Mouse (Mus musculus) lung, postnatal 0 days (tissue): Measurements from ENCODE around the gene Etv6. TPM values are rescaled to one million over a fixed set of nuclear protein-coding genes. Genes with fewer than 3 reads are reported as not detected.

Experiments
- ATAC-seq: fragments of 200-750 bp; cut with Nextera tagmentation; 2 replicates; pipeline ENCODE4 v1.8.0; 2017; ENCODE audit warnings: moderate library complexity
- DNase-seq: peaks from one replicate; pipeline ENCODE4 v3.0.0-alpha.2; 2016; ENCODE audit warnings: low spot score
- H3K27ac ChIP-seq: fragments of 300-500 bp; sonication (generic); 2 replicates; pipeline ENCODE4 v1.5.1; 2014; ENCODE audit warnings: antibody characterized with exemption, mild to moderate bottlenecking, low read length, mixed read lengths
- H3K27me3 ChIP-seq: fragments of 300-500 bp; sonication (generic); replicated peaks from 2 replicates; pipeline ENCODE4 v1.6.1; 2014; ENCODE audit warnings: low read length, mixed read lengths; ENCODE audit not compliant: insufficient read depth
- H3K36me3 ChIP-seq: fragments of 300-500 bp; sonication (generic); 2 replicates; pipeline ENCODE4 v1.6.1; 2014; ENCODE audit warnings: low read length, mixed read lengths; ENCODE audit not compliant: insufficient read depth
- H3K4me1 ChIP-seq: fragments of 300-500 bp; sonication (generic); 2 replicates; pipeline ENCODE4 v1.6.1; 2014; ENCODE audit warnings: antibody characterized with exemption, low read depth, low read length, mixed read lengths; ENCODE audit not compliant: insufficient read depth
- H3K4me2 ChIP-seq: fragments of 300-500 bp; sonication (generic); replicated peaks from 2 replicates; pipeline ENCODE4 v1.6.1; 2014; ENCODE audit warnings: low read depth, mild to moderate bottlenecking, low read length, moderate library complexity, mixed read lengths
- H3K4me3 ChIP-seq: fragments of 300-500 bp; sonication (generic); 2 replicates; pipeline ENCODE4 v1.5.1; 2014; ENCODE audit warnings: low read depth, low read length
- H3K9ac ChIP-seq: fragments of 300-500 bp; sonication (generic); replicated peaks from 2 replicates; pipeline ENCODE4 v1.6.1; 2014; ENCODE audit warnings: low read depth, mild to moderate bottlenecking
- H3K9me3 ChIP-seq: fragments of 300-500 bp; sonication (generic); 2 replicates; pipeline ENCODE4 v1.6.1; 2016; ENCODE audit warnings: low read length, mixed read lengths
- CTCF ChIP-seq: IDR thresholded peaks from 2 replicates; pipeline ENCODE4 v1.5.1; 2016; ENCODE audit warnings: antibody characterized with exemption, mild to moderate bottlenecking
- EP300 ChIP-seq: IDR thresholded peaks from 2 replicates; pipeline ENCODE4 v1.6.1; 2016; ENCODE audit warnings: antibody characterized with exemption, mild to moderate bottlenecking, control low read depth
- WGBS: fragments of 180-500 bp; shearing (Covaris S2); extraction: QIAGEN DNeasy Blood & Tissue Kit; methylation state at CpG from one replicate; pipeline ENCODE4 v1.1.7; 2014; 5-methylcytosine and 5-hydroxymethylcytosine counted together
- polyA plus RNA-seq: library from polyadenylated mRNA; unstranded; fragments of >200 nt; fragmentation: Nextera tagmentation; extraction: Ambion mirVana; gene quantifications from 2 replicates; pipeline ENCODE4 v1.2.1, GENCODE M21; 2015

Gene Etv6
- polyA plus RNA-seq, 1 experiment from 2014 or later = 5.5 TPM

DNA sequence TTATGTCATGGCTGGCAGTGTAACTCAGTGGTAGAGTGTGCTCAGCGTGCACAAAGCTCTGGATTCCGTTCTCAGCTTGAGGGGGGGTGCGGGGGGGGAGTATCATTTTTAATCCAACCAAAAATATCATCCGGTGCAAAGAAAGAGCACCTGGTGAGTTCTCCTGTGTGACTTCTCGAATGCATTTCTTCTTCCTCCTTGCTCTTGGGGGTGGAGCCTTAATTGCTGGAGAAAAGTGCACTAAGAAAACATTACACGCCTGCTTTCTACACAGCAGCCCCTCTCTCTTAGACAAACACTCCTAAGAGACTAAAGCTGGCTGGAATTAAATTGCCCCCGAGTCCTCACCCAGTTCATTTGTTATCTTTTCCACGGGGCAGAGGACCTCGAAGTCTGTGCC lies 139.6 kb downstream of the Etv6 start:
- WGBS = 39% methylated on average over 9 of the region's 9 CpGs
- Histone ChIP-seq H3K4me3 (no peak overlapping the region), H3K27me3 (no peaks in the 10 kb centered on the region), H3K36me3 (no peaks in the 10 kb centered on the region), H3K9me3 (no peaks in the 10 kb centered on the region), H3K4me2 (no peak overlapping the region), H3K9ac (no peak overlapping the region), H3K27ac (no peak overlapping the region), H3K4me1 (no peaks in the 10 kb centered on the region)
- TF ChIP-seq EP300 = no peak
- no peak for ATAC-seq
- DNase-seq = no peak

DNA sequence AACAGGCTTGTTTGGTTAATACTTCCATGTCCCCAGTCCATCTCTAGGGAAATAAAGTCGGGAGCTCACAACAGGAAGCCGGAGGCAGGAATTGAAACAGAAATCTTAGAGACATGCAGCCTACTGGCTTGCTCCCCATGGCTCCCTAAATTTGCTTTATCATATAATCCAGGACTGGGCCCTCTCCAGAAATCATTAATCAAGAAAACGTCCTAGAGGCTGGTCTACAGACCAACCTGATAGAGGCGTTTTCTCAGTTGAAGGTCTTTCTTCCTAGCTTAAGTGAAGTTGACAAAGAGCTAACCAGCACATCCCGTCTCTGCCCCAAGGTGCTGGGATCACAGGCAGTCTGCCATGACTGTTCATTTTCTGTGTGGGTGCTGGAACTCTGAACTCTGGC lies 141.7 kb downstream of the Etv6 start:
- no peaks in the 10 kb centered on the region for H3K9me3 ChIP-seq
- DNase-seq (no peak), ATAC-seq (no peak)
- H3K4me2 ChIP-seq = no peak overlapping the region
- no peak overlapping the region for H3K4me3 ChIP-seq
- H3K36me3 ChIP-seq = no peaks in the 10 kb centered on the region
- no peak overlapping the region for H3K27ac ChIP-seq
- 63% methylated on average over 5 of the region's 5 CpGs for WGBS
- no peaks in the 10 kb centered on the region for H3K27me3 ChIP-seq
- TF ChIP-seq CTCF (no peak), EP300 (no peak)
- H3K9ac ChIP-seq = no peak overlapping the region
- no peaks in the 10 kb centered on the region for H3K4me1 ChIP-seq

DNA sequence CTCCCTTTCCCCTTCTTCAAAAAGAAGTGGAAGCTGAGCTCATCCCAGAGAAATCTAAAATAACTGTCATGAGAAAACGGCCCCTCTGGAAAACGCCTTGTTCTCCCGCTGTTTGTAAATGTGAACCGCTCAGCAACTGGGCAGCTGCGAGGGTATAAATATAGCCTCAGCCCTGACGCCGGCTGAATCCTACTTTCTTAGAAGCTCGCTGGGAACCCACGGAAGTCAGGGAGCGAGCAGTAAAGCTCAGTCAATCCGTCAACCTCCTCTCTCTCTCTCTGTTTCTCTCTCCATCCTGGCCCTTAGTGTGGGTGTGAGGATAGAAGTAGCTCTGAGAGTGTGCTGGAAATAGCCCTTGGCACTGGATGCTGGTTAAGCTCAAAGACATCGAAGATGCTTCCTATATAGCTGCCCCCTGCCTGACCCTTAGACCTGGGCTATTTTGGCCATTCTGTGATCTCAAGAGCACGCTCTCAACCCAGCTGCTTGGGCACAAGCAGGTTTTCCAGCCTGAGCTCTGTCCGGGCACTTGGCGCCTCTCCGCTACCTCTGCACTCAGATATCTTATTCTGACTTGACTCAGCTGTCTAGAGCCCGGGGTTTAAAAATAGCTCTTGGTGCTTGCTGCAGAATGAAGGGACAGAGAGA lies 146.9 kb downstream of the Etv6 start:
- Histone ChIP-seq H3K9me3 (no peaks in the 10 kb centered on the region), H3K27ac (0 out of 2 replicates have a peak overlapping the region, but pooled peaks have one; percentile 27), H3K9ac (no peak overlapping the region), H3K4me1 (peaks cover 13% of the 10 kb centered on the region; the same call in 1 of the 2 replicates), H3K4me2 (peak overlapping the region; percentile 23; the same call in 1 of the 2 replicates), H3K36me3 (no peaks in the 10 kb centered on the region), H3K27me3 (no peaks in the 10 kb centered on the region), H3K4me3 (no peak overlapping the region)
- ATAC-seq (peak; percentile 46), DNase-seq (peak; percentile 42)
- WGBS = 46% methylated on average over 17 of the region's 17 CpGs
- no peak for TF ChIP-seq CTCF
- TF ChIP-seq EP300 = no peak

DNA sequence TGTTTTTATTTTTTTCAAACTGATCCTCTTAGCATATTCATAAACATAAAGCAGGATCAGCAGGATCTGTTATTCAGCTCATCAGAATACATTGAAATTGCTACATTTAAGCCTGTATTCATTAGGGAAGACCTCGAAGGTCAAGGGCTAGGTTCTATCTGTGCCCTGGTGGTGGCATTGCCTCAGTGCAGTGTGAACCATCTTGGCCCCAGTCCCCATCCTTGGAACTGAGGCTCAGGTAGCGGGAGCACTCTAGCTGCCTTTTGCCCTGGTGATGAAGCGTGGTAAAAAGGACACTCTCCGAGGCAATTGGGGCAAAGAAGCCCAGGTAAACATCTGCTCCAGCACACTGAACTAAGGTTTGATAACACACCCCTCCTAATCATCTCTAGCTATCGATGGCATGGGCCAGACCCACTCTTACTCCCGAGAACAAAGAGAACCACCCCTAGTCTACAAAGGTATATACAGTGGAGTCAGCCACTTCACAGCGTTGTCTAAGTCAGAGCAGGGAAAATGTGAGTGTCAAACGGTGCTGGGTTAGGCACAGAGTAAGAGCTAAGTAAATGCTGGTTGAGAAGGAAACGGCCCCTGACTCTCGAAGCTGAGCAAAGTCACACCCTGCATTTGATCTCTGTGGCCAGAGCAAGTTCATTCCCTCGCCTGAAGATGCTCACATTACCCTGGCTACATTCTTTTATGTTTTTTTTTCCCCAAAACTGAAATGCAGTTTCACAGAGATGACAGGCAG lies 148.3 kb downstream of the Etv6 start:
- Histone ChIP-seq H3K9ac (no peak overlapping the region), H3K9me3 (no peaks in the 10 kb centered on the region), H3K4me3 (no peak overlapping the region), H3K27me3 (no peaks in the 10 kb centered on the region), H3K36me3 (no peaks in the 10 kb centered on the region), H3K4me2 (no peak overlapping the region), H3K4me1 (peaks cover 19% of the 10 kb centered on the region; the same call in 1 of the 2 replicates), H3K27ac (no peak overlapping the region)
- WGBS = 58% methylated on average over 11 of the region's 11 CpGs
- DNase-seq (no peak), ATAC-seq (no peak)
- TF ChIP-seq EP300 (no peak), CTCF (peak; percentile 23; the same call in 1 of the 2 replicates)

DNA sequence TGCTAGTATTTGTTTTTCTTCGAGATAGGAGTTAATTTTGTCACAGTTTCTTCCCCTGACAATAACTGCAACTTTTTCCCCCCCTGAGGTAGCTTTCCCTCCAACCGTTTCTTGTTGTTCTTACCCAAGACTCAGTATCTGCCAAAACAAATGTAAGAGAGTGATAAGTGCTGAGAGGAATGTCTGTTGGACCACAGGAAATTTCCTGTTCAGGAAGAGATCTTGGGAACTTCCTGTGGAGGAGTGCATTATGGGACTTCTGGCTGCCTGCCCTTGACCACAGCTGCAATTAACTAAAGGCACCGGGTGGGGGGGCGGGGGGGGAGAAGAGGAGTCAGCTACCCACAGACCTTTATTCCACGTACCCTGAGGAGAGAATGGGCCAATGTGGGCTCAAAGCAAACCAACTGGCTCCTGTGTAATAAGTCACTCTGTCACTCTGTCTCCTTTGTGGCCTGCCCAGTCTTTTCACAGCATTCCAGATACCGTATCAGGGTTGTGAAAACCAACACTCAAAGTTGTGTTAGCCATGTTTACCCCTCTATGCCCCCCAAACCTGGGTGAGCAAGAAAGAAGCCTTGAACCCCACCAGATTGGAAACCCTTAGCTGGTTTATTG lies 150.9 kb downstream of the Etv6 start:
- H3K27ac ChIP-seq = peak overlapping the region; percentile 54
- no peak overlapping the region for H3K4me3 ChIP-seq
- no peaks in the 10 kb centered on the region for H3K9me3 ChIP-seq
- H3K36me3 ChIP-seq = no peaks in the 10 kb centered on the region
- no peak overlapping the region for H3K9ac ChIP-seq
- H3K27me3 ChIP-seq = no peaks in the 10 kb centered on the region
- H3K4me2 ChIP-seq = no peak overlapping the region
- DNase-seq = peak; percentile 87
- TF ChIP-seq CTCF = no peak
- peak; percentile 58 for TF ChIP-seq EP300
- 15% methylated on average over 5 of the region's 6 CpGs for WGBS
- peaks cover 32% of the 10 kb centered on the region; the same call in 1 of the 2 replicates for H3K4me1 ChIP-seq
- ATAC-seq = peak; percentile 30

DNA sequence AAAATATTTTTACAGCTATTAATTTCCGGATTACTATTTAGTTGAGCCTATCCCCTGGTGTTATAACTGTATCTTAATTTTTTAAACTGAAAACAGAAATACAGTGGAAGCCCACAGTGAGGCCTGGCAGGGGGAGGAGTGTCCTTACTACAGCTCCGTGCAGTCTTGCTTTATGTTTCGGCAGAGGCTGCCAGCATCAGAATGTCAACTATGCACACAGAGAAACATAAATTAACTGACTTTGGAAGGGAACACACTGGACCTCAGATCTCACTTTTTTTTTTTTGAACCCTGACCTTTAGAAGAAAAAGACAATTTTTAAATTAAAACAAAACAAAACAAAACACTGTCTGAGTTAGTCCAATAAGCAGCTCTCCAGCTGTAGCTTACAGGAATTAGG lies 153.2 kb downstream of the Etv6 start:
- no peaks in the 10 kb centered on the region for H3K36me3 ChIP-seq
- H3K4me2 ChIP-seq = no peak overlapping the region
- peaks cover 24% of the 10 kb centered on the region; the same call in 1 of the 2 replicates for H3K4me1 ChIP-seq
- no peaks in the 10 kb centered on the region for H3K27me3 ChIP-seq
- peak; percentile 87 for DNase-seq
- 14% methylated on average over 3 of the region's 3 CpGs for WGBS
- peak; percentile 75 for ATAC-seq
- no peak overlapping the region for H3K9ac ChIP-seq
- no peak for TF ChIP-seq CTCF
- peak; percentile 57 for TF ChIP-seq EP300
- no peak overlapping the region for H3K4me3 ChIP-seq
- peak overlapping the region; percentile 81 for H3K27ac ChIP-seq
- H3K9me3 ChIP-seq = no peaks in the 10 kb centered on the region
